Mouse (Mus musculus): ENCODE measurements around the gene Naa35. TPM values are rescaled to one million over a fixed set of nuclear protein-coding genes. Genes with fewer than 3 reads are reported as not detected.
A peak's percentile ranks its signal among the peaks of the same experiment; 100 is the strongest.

Gene Naa35
- polyA plus RNA-seq, 1 experiment from 2014 or later: 136 TPM

DNA sequence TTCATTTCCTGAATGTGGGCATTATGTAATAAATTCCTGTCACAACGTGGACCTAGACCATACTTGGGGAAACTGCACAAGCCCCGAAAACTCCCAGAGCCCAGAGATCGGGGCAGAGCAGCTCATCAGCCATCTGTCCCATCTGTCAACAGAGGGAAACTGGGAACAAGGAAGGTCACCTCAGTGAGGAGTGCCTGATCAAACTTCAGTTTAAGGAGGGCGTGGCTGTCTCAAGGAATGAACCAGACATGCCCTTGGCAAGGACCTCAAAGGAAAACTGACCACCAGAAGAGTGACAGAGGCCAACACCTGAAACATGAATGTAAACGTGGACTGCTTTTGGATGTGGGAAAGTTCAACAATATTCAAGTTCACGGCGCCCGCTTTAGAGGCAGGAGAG lies 76.3 kb downstream of the Naa35 start:
- WGBS: 95% methylated on average over 8 of the region's 8 CpGs
- H3K27ac ChIP-seq (replicated peaks): no peak overlapping the region

DNA sequence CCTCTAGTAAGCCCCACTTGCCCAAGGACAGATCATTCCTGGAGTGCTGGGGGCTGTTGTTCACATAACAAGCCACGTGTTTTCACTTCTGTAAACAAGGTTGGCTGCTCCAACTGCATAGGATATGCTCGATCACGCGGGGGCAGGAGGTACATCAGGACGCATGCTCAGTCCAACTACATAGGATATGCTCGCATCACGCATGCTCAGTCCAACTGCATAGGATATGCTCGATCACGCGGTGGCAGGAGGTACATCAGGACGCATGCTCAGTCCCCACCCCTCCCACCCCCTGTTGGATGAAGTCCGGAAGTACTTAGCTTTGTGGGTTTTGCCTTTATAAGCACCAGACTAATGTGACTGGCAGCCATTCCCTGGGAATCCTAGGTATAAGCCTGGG lies 76.9 kb downstream of the Naa35 start:
- Histone ChIP-seq H3K36me3 (peaks cover 89% of the 10 kb centered on the region), H3K9ac (replicated peaks) (no peak overlapping the region), H3K4me3 (no peak overlapping the region), H3K27me3 (no peaks in the 10 kb centered on the region), H3K9me3 (no peaks in the 10 kb centered on the region), H3K27ac (replicated peaks) (no peak overlapping the region), H3K4me1 (peaks cover 12% of the 10 kb centered on the region), H3K4me2 (replicated peaks) (no peak overlapping the region)
- no peak for ATAC-seq (ENCODE audit: low FRiP score, low read depth)
- 97% methylated on average over 12 of the region's 12 CpGs for WGBS

More for the DNA sequence above, 76.3 kb downstream of the Naa35 start:
- Histone ChIP-seq H3K9me3 (no peaks in the 10 kb centered on the region), H3K4me2 (replicated peaks) (no peak overlapping the region), H3K9ac (replicated peaks) (no peak overlapping the region), H3K36me3 (peaks cover 84% of the 10 kb centered on the region), H3K27me3 (no peaks in the 10 kb centered on the region), H3K4me1 (peaks cover 18% of the 10 kb centered on the region), H3K4me3 (no peak overlapping the region)
- ATAC-seq (ENCODE audit: low FRiP score, low read depth): no peak

GRCm38 (mm10) chr13:59663939-59664712 lies 79.1 kb downstream of the Naa35 start:
- Histone ChIP-seq H3K4me3 (no peak overlapping the region), H3K27me3 (no peaks in the 10 kb centered on the region), H3K36me3 (peaks cover 80% of the 10 kb centered on the region), H3K4me1 (0 out of 2 replicates have a peak, but pooled peaks cover 2% of the 10 kb centered on the region), H3K27ac (replicated peaks) (no peak overlapping the region), H3K4me2 (replicated peaks) (no peak overlapping the region), H3K9ac (replicated peaks) (no peak overlapping the region), H3K9me3 (no peaks in the 10 kb centered on the region)
- no peak for ATAC-seq (ENCODE audit: low FRiP score, low read depth)
- WGBS: 95% methylated on average over 19 of the region's 19 CpGs

- H3K4me1 ChIP-seq: peaks cover 13% of the 10 kb centered on the region
- no peak overlapping the region for H3K27ac ChIP-seq (replicated peaks)
- H3K9me3 ChIP-seq: no peaks in the 10 kb centered on the region
- H3K4me3 ChIP-seq: no peak overlapping the region
- no peaks in the 10 kb centered on the region for H3K27me3 ChIP-seq
- ATAC-seq (ENCODE audit: low FRiP score, low read depth): no peak
- H3K9ac ChIP-seq (replicated peaks): no peak overlapping the region
- no peak overlapping the region for H3K4me2 ChIP-seq (replicated peaks)
- peaks cover 46% of the 10 kb centered on the region for H3K36me3 ChIP-seq
- 91% methylated on average over 5 of the region's 5 CpGs for WGBS
Observed at GRCm38 (mm10) chr13:59667763-59668162, 82.7 kb downstream of the Naa35 start.

- Histone ChIP-seq H3K9ac (replicated peaks) (no peak overlapping the region), H3K4me2 (replicated peaks) (no peak overlapping the region), H3K4me3 (no peak overlapping the region), H3K4me1 (peaks cover 18% of the 10 kb centered on the region), H3K9me3 (no peaks in the 10 kb centered on the region), H3K36me3 (peaks cover 38% of the 10 kb centered on the region), H3K27ac (replicated peaks) (peak overlapping the region; percentile 20; the same call in 1 of the 2 replicates), H3K27me3 (no peaks in the 10 kb centered on the region)
- 86% methylated on average over 11 of the region's 11 CpGs for WGBS
- no peak for ATAC-seq (ENCODE audit: low FRiP score, low read depth)
Observed at GRCm38 (mm10) chr13:59668501-59669093, 83.5 kb downstream of the Naa35 start.

DNA sequence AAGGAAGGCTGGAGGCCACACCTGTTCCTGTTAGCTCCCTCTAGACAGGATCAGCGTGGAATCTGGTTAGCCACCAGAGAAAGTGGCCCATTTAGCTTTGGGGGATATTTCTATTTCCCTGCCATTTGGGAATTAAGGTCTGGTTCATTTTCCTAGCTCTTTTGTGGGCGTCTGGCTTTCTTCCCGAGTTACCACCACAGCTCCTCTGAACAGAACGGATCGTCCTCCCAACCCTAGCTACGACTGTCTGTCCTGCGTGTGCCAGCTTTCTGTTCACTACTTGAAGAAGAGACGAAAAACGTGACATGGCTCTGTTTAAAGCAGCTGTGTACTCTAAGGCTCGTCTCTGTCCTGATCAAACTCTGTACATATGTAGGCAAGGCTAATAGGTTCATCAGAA lies 84.9 kb downstream of the Naa35 start:
- no peak for ATAC-seq (ENCODE audit: low FRiP score, low read depth)
- Histone ChIP-seq H3K27ac (replicated peaks) (no peak overlapping the region), H3K36me3 (peaks cover 24% of the 10 kb centered on the region), H3K4me1 (peaks cover 21% of the 10 kb centered on the region), H3K9ac (replicated peaks) (no peak overlapping the region), H3K27me3 (no peaks in the 10 kb centered on the region), H3K4me3 (no peak overlapping the region), H3K4me2 (replicated peaks) (no peak overlapping the region), H3K9me3 (no peaks in the 10 kb centered on the region)
- 92% methylated on average over 10 of the region's 10 CpGs for WGBS

DNA sequence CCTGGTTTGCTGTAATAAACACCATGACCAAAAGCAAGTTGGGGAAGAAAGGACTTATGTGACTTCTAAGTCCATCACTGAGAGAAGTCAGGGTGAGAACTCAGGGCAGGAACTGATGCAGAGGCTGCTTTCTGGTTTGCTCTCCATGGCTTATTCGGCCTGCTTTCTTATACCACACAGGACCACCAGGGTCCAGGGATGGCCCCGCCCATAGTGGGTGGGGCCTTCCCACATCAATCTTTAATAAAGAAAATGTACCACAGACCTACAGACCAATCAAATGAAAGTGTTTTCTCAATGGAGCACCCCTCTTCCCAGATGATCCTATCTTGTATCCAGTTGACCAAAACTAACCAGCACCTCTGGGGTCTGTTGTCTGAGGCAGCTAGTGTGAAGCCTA lies 86.5 kb downstream of the Naa35 start:
- H3K4me3 ChIP-seq: no peak overlapping the region
- no peak for ATAC-seq (ENCODE audit: low FRiP score, low read depth)
- no peak overlapping the region for H3K4me2 ChIP-seq (replicated peaks)
- H3K4me1 ChIP-seq: peaks cover 21% of the 10 kb centered on the region
- peaks cover 9% of the 10 kb centered on the region for H3K36me3 ChIP-seq
- 50% methylated on average over 2 of the region's 2 CpGs for WGBS
- peak overlapping the region; percentile 36; the same call in 1 of the 2 replicates for H3K27ac ChIP-seq (replicated peaks)
- no peaks in the 10 kb centered on the region for H3K27me3 ChIP-seq
- H3K9ac ChIP-seq (replicated peaks): no peak overlapping the region
- H3K9me3 ChIP-seq: no peaks in the 10 kb centered on the region

GRCm38 (mm10) chr13:59672248-59672647 lies 87.2 kb downstream of the Naa35 start:
- H3K9ac ChIP-seq (replicated peaks): no peak overlapping the region
- no peak overlapping the region for H3K4me3 ChIP-seq
- H3K4me2 ChIP-seq (replicated peaks): 0 out of 2 replicates have a peak overlapping the region, but pooled peaks have one; percentile 26
- peak overlapping the region; percentile 66 for H3K27ac ChIP-seq (replicated peaks)
- WGBS: 70% methylated on average over 6 of the region's 6 CpGs
- ATAC-seq (ENCODE audit: low FRiP score, low read depth): no peak
- H3K9me3 ChIP-seq: no peaks in the 10 kb centered on the region
- peaks cover 21% of the 10 kb centered on the region for H3K4me1 ChIP-seq
- H3K36me3 ChIP-seq: 0 out of 2 replicates have a peak, but pooled peaks cover 2% of the 10 kb centered on the region
- H3K27me3 ChIP-seq: no peaks in the 10 kb centered on the region

DNA sequence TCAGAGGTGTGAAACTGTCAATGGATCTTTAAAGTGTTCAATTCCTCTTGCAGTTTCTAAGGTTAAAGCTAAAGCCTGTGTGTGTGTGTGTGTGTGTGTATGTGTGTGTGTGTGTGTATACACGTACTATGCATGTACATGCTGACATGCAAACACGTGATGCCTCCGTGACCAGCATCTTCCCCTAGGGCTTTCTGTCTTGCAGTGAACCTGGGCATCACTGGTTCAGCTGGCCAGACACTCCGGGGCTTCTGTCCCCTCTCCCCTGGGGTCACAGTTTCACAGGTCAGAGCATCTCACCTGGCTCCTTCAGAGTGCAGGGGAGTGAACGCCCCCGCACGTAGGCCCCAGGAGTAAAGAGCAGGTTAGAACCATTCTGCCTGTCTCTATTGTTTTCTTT lies 88.5 kb downstream of the Naa35 start:
- Histone ChIP-seq H3K9me3 (no peaks in the 10 kb centered on the region), H3K4me3 (peak overlapping the region; percentile 89), H3K4me2 (replicated peaks) (peak overlapping the region; percentile 73), H3K27ac (replicated peaks) (peak overlapping the region; percentile 93), H3K4me1 (peaks cover 19% of the 10 kb centered on the region), H3K36me3 (no peaks in the 10 kb centered on the region), H3K27me3 (no peaks in the 10 kb centered on the region), H3K9ac (replicated peaks) (peak overlapping the region; percentile 93)
- WGBS: 16% methylated on average over 7 of the region's 7 CpGs
- ATAC-seq (ENCODE audit: low FRiP score, low read depth): no peak

DNA sequence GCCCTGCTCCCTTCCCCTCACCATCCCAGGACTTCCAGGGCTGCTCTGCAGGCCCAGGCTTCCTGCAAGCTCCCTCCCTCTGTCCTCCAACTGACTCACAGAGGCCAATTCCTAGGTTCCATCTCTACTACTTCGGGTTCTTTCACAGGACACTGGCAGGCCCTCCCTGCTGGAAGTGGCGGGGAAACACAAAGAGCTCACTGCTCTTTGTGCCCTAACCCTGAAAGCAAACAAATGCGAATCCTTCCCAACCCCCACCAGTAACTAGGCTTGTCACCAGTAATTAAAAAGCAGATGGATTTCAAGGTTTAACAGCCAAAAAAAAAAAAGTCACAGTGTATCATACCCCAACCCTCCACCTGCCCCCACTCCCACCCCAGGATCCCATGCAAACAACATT lies 89.2 kb downstream of the Naa35 start:
- peak; percentile 28; the same call in 1 of the 2 replicates for ATAC-seq (ENCODE audit: low FRiP score, low read depth)
- H3K36me3 ChIP-seq: no peaks in the 10 kb centered on the region
- H3K27me3 ChIP-seq: no peaks in the 10 kb centered on the region
- H3K27ac ChIP-seq (replicated peaks): peak overlapping the region; percentile 93
- no peaks in the 10 kb centered on the region for H3K9me3 ChIP-seq
- H3K4me3 ChIP-seq: peak overlapping the region; percentile 89
- H3K9ac ChIP-seq (replicated peaks): peak overlapping the region; percentile 93
- H3K4me1 ChIP-seq: peaks cover 18% of the 10 kb centered on the region
- H3K4me2 ChIP-seq (replicated peaks): peak overlapping the region; percentile 73
- WGBS: 2% methylated on average over 3 of the region's 3 CpGs

GRCm38 (mm10) chr13:59674761-59675150 lies 89.7 kb downstream of the Naa35 start:
- peak overlapping the region; percentile 93 for H3K9ac ChIP-seq (replicated peaks)
- H3K27me3 ChIP-seq: no peaks in the 10 kb centered on the region
- no peaks in the 10 kb centered on the region for H3K36me3 ChIP-seq
- peak overlapping the region; percentile 73 for H3K4me2 ChIP-seq (replicated peaks)
- ATAC-seq (ENCODE audit: low FRiP score, low read depth): no peak
- peaks cover 18% of the 10 kb centered on the region for H3K4me1 ChIP-seq
- under 1% methylated on average over 13 of the region's 13 CpGs for WGBS
- H3K9me3 ChIP-seq: no peaks in the 10 kb centered on the region
- peak overlapping the region; percentile 93 for H3K27ac ChIP-seq (replicated peaks)
- peak overlapping the region; percentile 89 for H3K4me3 ChIP-seq
